Mouse (Mus musculus) cerebellum, adult 2 months (tissue): ENCODE results near the gene Tor1aip1.

ENCODE experiments used
- CTCF ChIP-seq: fragments of 200-500 bp; IDR thresholded peaks from 2 replicates; pipeline ENCODE4 v1.5.1; 2011; ENCODE audit warnings: low read depth, mild to moderate bottlenecking, control low read depth, low read length, moderate library complexity, borderline replicate concordance; ENCODE audit not compliant: insufficient read depth
- POLR2A ChIP-seq: fragments of 200-500 bp; IDR thresholded peaks from 2 replicates; pipeline ENCODE4 v1.6.1; 2011; ENCODE audit warnings: low read length, control low read depth, borderline replicate concordance; ENCODE audit not compliant: insufficient read depth

DNA sequence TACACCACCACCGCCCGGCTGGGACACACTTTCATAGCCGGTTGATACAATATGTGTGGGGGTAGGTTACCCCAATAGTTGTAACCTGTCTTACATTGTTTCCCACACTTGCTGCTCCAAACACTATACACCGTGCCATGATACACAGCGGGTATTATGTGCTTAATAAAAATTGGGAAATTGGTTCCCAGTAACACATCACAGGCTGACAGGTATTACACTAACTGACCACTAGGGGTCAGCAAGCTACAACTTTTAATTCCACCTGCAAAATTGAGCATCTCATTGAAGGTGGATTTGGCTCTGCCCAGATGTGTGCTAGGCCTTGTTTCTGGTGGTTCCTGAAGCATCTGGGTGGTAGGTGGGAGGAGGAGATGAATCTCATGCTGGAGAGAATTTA is 49.5 kb upstream of the Tor1aip1 start:
- peak; percentile 56 for TF ChIP-seq CTCF
- no peak for TF ChIP-seq POLR2A
